ENCODE assay signal across 17 mouse cellular contexts in the genomic region with DNA sequence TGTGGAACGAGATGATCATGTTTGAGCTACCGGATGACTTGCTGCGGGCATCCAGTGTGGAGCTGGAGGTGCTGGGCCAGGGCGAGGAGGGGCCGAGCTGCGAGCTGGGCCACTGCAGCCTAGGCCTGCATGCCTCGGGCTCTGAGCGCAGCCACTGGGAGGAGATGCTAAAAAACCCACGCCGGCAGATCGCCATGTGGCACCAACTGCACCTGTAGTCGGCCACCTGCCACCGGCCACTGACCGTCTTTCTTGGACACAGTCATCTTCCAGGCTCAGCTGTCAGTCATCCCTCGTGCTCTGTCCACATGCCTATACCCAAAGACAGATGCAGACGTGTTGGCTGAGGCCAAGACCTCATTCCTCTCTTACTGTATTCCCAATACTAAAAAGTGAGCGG. TPM values are rescaled to one million over a fixed set of nuclear protein-coding genes. Genes with fewer than 3 reads are reported as not detected.
DNase-seq lines count a peak whose midpoint lies in the region; ATAC-seq and TF ChIP-seq lines count a peak whose summit lies in the region.
"Had no signal": no experiment of that assay in that cellular context is flagged by ENCODE, and none has a peak within 500 bp of the region (broad histone marks: within the 10 kb centered on the region; RNA-seq: fewer than 3 reads in every experiment).

No protein-coding gene starts in this region.

- H3K9me3 ChIP-seq in embryonic facial prominence, embryonic 15.5 days (replicated peaks): no peaks in the 10 kb centered on the region
- H3K9me3 ChIP-seq: forebrain, embryonic 12.5 days had no signal

- intact Hi-C loops in left cerebral cortex, adult 2 months (cut with DNase I): no loop called here
- intact Hi-C loops in left cerebral cortex, postnatal 25 days (cut with DNase I): loop anchor here (5.0 kb wide), 1 partner anchor 94 kb away; a partner anchor contains a TSS
- intact Hi-C loops in heart, postnatal 25 days (cut with DNase I): no loop called here

- no peak for TF ChIP-seq CTCF in left cerebral cortex, adult 2 months (IDR thresholded peaks at IDR 0.05)

- no peak overlapping the region for H3K4me2 ChIP-seq in embryonic facial prominence, embryonic 15.5 days (replicated peaks)
- H3K4me2 ChIP-seq: forebrain, embryonic 12.5 days; midbrain, embryonic 11.5 days; neural tube, embryonic 13.5 days had no signal

- peaks cover 5% of the 10 kb centered on the region for H3K4me1 ChIP-seq in embryonic facial prominence, embryonic 15.5 days

- H3K4me3 ChIP-seq in left cerebral cortex, adult 2 months: no peak overlapping the region
- no peak overlapping the region for H3K4me3 ChIP-seq in embryonic facial prominence, embryonic 15.5 days (replicated peaks)
- H3K4me3 ChIP-seq: forebrain, embryonic 12.5 days; neural tube, embryonic 13.5 days had no signal

- H3K36me3 ChIP-seq in embryonic facial prominence, embryonic 15.5 days: no peaks in the 10 kb centered on the region
- H3K36me3 ChIP-seq: forebrain, embryonic 12.5 days; neural tube, embryonic 13.5 days had no signal

- WGBS in embryonic facial prominence, embryonic 15.5 days: 88% methylated on average over 17 of the region's 17 CpGs

- H3K27me3 ChIP-seq in embryonic facial prominence, embryonic 15.5 days: no peaks in the 10 kb centered on the region
- H3K27me3 ChIP-seq: forebrain, embryonic 12.5 days had no signal

- H3K27ac ChIP-seq in left cerebral cortex, adult 2 months: peak overlapping the region; percentile 51; the same call in 1 of the 2 replicates
- H3K27ac ChIP-seq in embryonic facial prominence, embryonic 15.5 days (replicated peaks): no peak overlapping the region
- H3K27ac ChIP-seq: forebrain, embryonic 12.5 days; hindbrain, postnatal 0 days; liver, embryonic 14.5 days; macrophage; neural tube, embryonic 13.5 days had no signal

- 0 out of 2 replicates have a peak overlapping the region, but pooled peaks have one; percentile 6 for H3K9ac ChIP-seq in embryonic facial prominence, embryonic 15.5 days
- H3K9ac ChIP-seq: forebrain, embryonic 12.5 days; liver, embryonic 14.5 days; neural tube, embryonic 13.5 days had no signal

- no peak for DNase-seq in left cerebral cortex, adult 2 months (ENCODE audit: extremely low spot score in 1 of 2, low spot score in 2 of 2)
- DNase-seq in left cerebral cortex, postnatal 25 days (ENCODE audit: low spot score in 2 of 2): no peak
- DNase-seq in cerebellum, adult 11-12 months: peak; percentile 84
- peak; percentile 86 for DNase-seq in cerebellum, adult 9-10 months
- DNase-seq in heart, postnatal 25 days (ENCODE audit: low spot score): no peak
- DNase-seq: heart, adult 18-20 months; thymus, postnatal 14 days had no signal

- ATAC-seq in embryonic facial prominence, embryonic 15.5 days (ENCODE audit: insufficient number of reproducible peaks, low FRiP score, low TSS enrichment, low read depth): no peak
- ATAC-seq in activated CD4-positive, CD25-positive, alpha-beta regulatory T cell, adult 4 months: no peak
- ATAC-seq: hindbrain, postnatal 0 days; intestine, postnatal 0 days had no signal

RNA-seq across cellular contexts. Expression of a gene that starts 38.6 kb away (rescaled TPM):
- 100 to 1,000 TPM; 190 to 210 TPM for total RNA-seq in left cerebral cortex, adult 2 months (2021)
- 100 to 1,000 TPM; 188 to 230 TPM for total RNA-seq in left cerebral cortex, postnatal 25 days (2021)
- polyA plus RNA-seq in embryonic facial prominence, embryonic 15.5 days (2015; fragmentation: Nextera tagmentation; extraction: Ambion mirVana): 6.2 TPM in 2 replicates
- total RNA-seq in heart, postnatal 25 days (2021): under 1 TPM; 0.18 to 0.25 TPM
- not detected for polyA plus RNA-seq in activated CD4-positive, CD25-positive, alpha-beta regulatory T cell, adult 4 months (2017; shearing (Covaris generic))
- total RNA-seq: hematopoietic stem cell, adult 5-6 weeks had no signal

Comparison
In these comparisons a context has a peak if more than half of its experiments do, and no peak if none do; other contexts are left out.
1. DNase-seq: peak in cerebellum, adult 11-12 months (single experiment) and cerebellum, adult 9-10 months (single experiment); none in left cerebral cortex, adult 2 months (0 of 2), left cerebral cortex, postnatal 25 days (0 of 2) and heart, postnatal 25 days (single experiment).
2. RNA of a gene that starts 38.6 kb away (total RNA-seq): 188 to 230 TPM in left cerebral cortex, postnatal 25 days and 190 to 210 TPM in left cerebral cortex, adult 2 months; 0.18 to 0.25 TPM in heart, postnatal 25 days; every median in the first group is over 100 times any median in the second.